Mouse (Mus musculus) spleen, adult 2 months (tissue): ENCODE results near the gene Pdf.

Source experiments
- CTCF ChIP-seq: fragments of 200-500 bp; IDR thresholded peaks from 2 replicates; pipeline ENCODE4 v1.5.1; 2011; ENCODE audit warnings: mild to moderate bottlenecking, inconsistent platforms; ENCODE audit not compliant: insufficient read depth, insufficient read length, insufficient replicate concordance; ENCODE audit errors: extremely low read depth
- POLR2A ChIP-seq: fragments of 200-500 bp; IDR thresholded peaks from 2 replicates; pipeline ENCODE4 v1.6.1; 2011; ENCODE audit warnings: low read depth, low read length, inconsistent platforms

- TF ChIP-seq CTCF (peak; percentile 90), POLR2A (peak; percentile 75)
Measured at GRCm38 (mm10) chr8:107030650-107031576, 17.5 kb downstream of the Pdf start, which contains the start of gene Vps4a.
